Mouse (Mus musculus): Measurements from ENCODE around the gene Tmem270. TPM values are rescaled to one million over a fixed set of nuclear protein-coding genes. Genes with fewer than 3 reads are reported as not detected.

Tmem270 gene
- polyA plus RNA-seq, 1 experiment from 2014 or later = not detected

DNA sequence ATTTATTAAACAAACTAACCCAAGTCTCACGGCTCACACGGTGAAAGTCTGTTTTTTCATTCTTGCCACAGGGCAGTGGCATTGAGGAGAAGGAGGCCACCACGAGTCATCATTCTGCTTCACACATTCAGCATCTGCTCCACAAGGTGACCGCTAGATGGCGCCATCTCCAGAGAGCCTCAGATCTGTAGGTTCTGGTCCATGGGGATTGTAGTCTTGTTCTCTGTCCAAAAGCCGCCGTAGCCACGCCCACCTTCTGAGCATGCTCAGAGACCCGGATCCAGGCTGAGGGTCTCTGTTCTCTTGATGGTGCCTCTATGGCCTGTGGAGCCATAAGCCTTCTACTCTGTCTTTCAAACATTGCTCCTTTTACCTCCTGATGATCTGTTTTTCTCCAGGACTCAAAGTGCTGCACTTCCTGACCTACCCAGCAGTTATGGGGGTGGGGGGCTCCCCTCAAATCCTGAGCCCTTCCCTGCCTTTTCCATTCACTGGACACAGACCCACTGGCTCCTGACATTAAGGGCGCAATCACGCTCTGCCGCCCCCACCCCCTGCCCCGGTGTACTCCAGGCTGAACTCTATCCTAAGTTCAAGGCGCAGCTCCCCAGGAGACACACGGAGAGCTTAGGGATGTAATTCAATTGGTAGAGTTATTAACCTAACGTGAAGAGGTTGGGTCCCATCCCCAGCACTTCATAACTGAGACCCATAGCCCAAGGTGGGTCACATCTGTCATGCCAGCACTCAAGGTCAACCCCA, 11.7 kb upstream of the Tmem270 start:
- Histone ChIP-seq H3K9ac (ENCODE audit: low read depth, low read length) (no peak overlapping the region), H3K9me3 (ENCODE audit: control insufficient read depth, low read length) (0 out of 2 replicates have a peak, but pooled peaks cover 3% of the 10 kb centered on the region), H3K36me3 (ENCODE audit: control insufficient read depth, insufficient read depth, low read length) (no peaks in the 10 kb centered on the region), H3K4me3 (ENCODE audit: low read length) (no peak overlapping the region), H3K27ac (ENCODE audit: low read depth, low read length) (no peak overlapping the region), H3K4me1 (ENCODE audit: control insufficient read depth, insufficient read depth, low read length) (no peaks in the 10 kb centered on the region), H3K4me2 (replicated peaks; ENCODE audit: low read depth, low read length) (no peak overlapping the region), H3K27me3 (ENCODE audit: control insufficient read depth, insufficient read depth, low read length) (no peaks in the 10 kb centered on the region)
- WGBS = 45% methylated on average over 16 of the region's 16 CpGs
- no peak for ATAC-seq (ENCODE audit: low FRiP score, low TSS enrichment)

GRCm38 (mm10) chr5:134915311-134915710, 8.8 kb upstream of the Tmem270 start, which contains the start of gene Cldn13:
Gene Cldn13, minus strand, starts transcription at chr5:134915526.
- ATAC-seq (ENCODE audit: low FRiP score, low TSS enrichment) = no peak
- no peak within 1 kb of the TSS for H3K4me3 ChIP-seq (ENCODE audit: low read length)
- 79% methylated on average over 8 of the region's 8 CpGs for WGBS

DNA sequence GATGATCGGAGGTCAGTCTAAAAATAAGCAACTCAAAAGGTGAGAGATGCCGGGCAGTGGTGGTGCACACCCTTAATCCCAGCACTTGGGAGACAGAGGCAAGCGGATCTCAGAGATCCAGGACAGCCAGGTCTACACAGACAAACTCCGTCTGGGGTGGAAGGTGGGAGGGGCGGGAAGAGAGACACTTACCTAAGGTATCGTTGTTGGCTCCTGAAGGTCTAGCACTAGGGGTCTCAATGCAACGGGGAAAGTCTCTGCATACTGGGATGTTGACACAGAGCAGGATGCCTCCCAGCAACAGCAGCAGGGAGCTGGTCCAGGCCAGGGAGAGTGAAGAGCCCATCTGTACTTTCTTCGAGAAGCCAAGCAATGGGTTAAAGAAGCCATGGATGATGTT, 8.0 kb upstream of the Tmem270 start:
- ATAC-seq (ENCODE audit: low FRiP score, low TSS enrichment) = no peak
- no peak overlapping the region for H3K27ac ChIP-seq (ENCODE audit: low read depth, low read length)
- H3K9ac ChIP-seq (ENCODE audit: low read depth, low read length) = no peak overlapping the region
- 81% methylated on average over 8 of the region's 8 CpGs for WGBS
- H3K4me2 ChIP-seq (replicated peaks; ENCODE audit: low read depth, low read length) = no peak overlapping the region
- H3K9me3 ChIP-seq (ENCODE audit: control insufficient read depth, low read length) = 0 out of 2 replicates have a peak, but pooled peaks cover 3% of the 10 kb centered on the region
- H3K4me3 ChIP-seq (ENCODE audit: low read length) = no peak overlapping the region
- H3K4me1 ChIP-seq (ENCODE audit: control insufficient read depth, insufficient read depth, low read length) = no peaks in the 10 kb centered on the region
- no peaks in the 10 kb centered on the region for H3K27me3 ChIP-seq (ENCODE audit: control insufficient read depth, insufficient read depth, low read length)
- H3K36me3 ChIP-seq (ENCODE audit: control insufficient read depth, insufficient read depth, low read length) = no peaks in the 10 kb centered on the region

More at GRCm38 (mm10) chr5:134915311-134915710, 8.8 kb upstream of the Tmem270 start, which contains the start of gene Cldn13:
- H3K27me3 ChIP-seq (ENCODE audit: control insufficient read depth, insufficient read depth, low read length) = no peaks in the 10 kb centered on the region
- no peak within 1 kb of the TSS for H3K9ac ChIP-seq (ENCODE audit: low read depth, low read length)
- H3K4me2 ChIP-seq (replicated peaks; ENCODE audit: low read depth, low read length) = no peak within 1 kb of the TSS
- 0 out of 2 replicates have a peak, but pooled peaks cover 3% of the 10 kb centered on the region for H3K9me3 ChIP-seq (ENCODE audit: control insufficient read depth, low read length)
- no peak within 1 kb of the TSS for H3K27ac ChIP-seq (ENCODE audit: low read depth, low read length)
- H3K4me1 ChIP-seq (ENCODE audit: control insufficient read depth, insufficient read depth, low read length) = no peaks in the 10 kb centered on the region
- no peaks in the 10 kb centered on the region for H3K36me3 ChIP-seq (ENCODE audit: control insufficient read depth, insufficient read depth, low read length)

GRCm38 (mm10) chr5:134913753-134914152, 7.2 kb upstream of the Tmem270 start:
- ATAC-seq (ENCODE audit: low FRiP score, low TSS enrichment) = no peak
- no peak overlapping the region for H3K4me3 ChIP-seq (ENCODE audit: low read length)
- H3K27me3 ChIP-seq (ENCODE audit: control insufficient read depth, insufficient read depth, low read length) = no peaks in the 10 kb centered on the region
- H3K36me3 ChIP-seq (ENCODE audit: control insufficient read depth, insufficient read depth, low read length) = no peaks in the 10 kb centered on the region
- WGBS = 85% methylated on average over 4 of the region's 4 CpGs
- H3K4me1 ChIP-seq (ENCODE audit: control insufficient read depth, insufficient read depth, low read length) = no peaks in the 10 kb centered on the region
- no peak overlapping the region for H3K4me2 ChIP-seq (replicated peaks; ENCODE audit: low read depth, low read length)
- 0 out of 2 replicates have a peak, but pooled peaks cover 3% of the 10 kb centered on the region for H3K9me3 ChIP-seq (ENCODE audit: control insufficient read depth, low read length)
- no peak overlapping the region for H3K27ac ChIP-seq (ENCODE audit: low read depth, low read length)
- H3K9ac ChIP-seq (ENCODE audit: low read depth, low read length) = no peak overlapping the region

GRCm38 (mm10) chr5:134913352-134913751, 6.8 kb upstream of the Tmem270 start:
- no peak overlapping the region for H3K4me2 ChIP-seq (replicated peaks; ENCODE audit: low read depth, low read length)
- H3K4me1 ChIP-seq (ENCODE audit: control insufficient read depth, insufficient read depth, low read length) = no peaks in the 10 kb centered on the region
- no peak overlapping the region for H3K9ac ChIP-seq (ENCODE audit: low read depth, low read length)
- H3K27me3 ChIP-seq (ENCODE audit: control insufficient read depth, insufficient read depth, low read length) = no peaks in the 10 kb centered on the region
- H3K9me3 ChIP-seq (ENCODE audit: control insufficient read depth, low read length) = 0 out of 2 replicates have a peak, but pooled peaks cover 3% of the 10 kb centered on the region
- 75% methylated on average over 3 of the region's 3 CpGs for WGBS
- ATAC-seq (ENCODE audit: low FRiP score, low TSS enrichment) = no peak
- no peak overlapping the region for H3K27ac ChIP-seq (ENCODE audit: low read depth, low read length)
- H3K4me3 ChIP-seq (ENCODE audit: low read length) = no peak overlapping the region
- H3K36me3 ChIP-seq (ENCODE audit: control insufficient read depth, insufficient read depth, low read length) = no peaks in the 10 kb centered on the region

GRCm38 (mm10) chr5:134911901-134912300, 5.4 kb upstream of the Tmem270 start:
- no peak for ATAC-seq (ENCODE audit: low FRiP score, low TSS enrichment)

GRCm38 (mm10) chr5:134907135-134907534, 602 bp upstream of the Tmem270 start:
- Histone ChIP-seq H3K9ac (ENCODE audit: low read depth, low read length) (no peak overlapping the region), H3K4me3 (ENCODE audit: low read length) (no peak overlapping the region), H3K36me3 (ENCODE audit: control insufficient read depth, insufficient read depth, low read length) (no peaks in the 10 kb centered on the region), H3K4me1 (ENCODE audit: control insufficient read depth, insufficient read depth, low read length) (no peaks in the 10 kb centered on the region), H3K27me3 (ENCODE audit: control insufficient read depth, insufficient read depth, low read length) (no peaks in the 10 kb centered on the region), H3K9me3 (ENCODE audit: control insufficient read depth, low read length) (no peaks in the 10 kb centered on the region), H3K4me2 (replicated peaks; ENCODE audit: low read depth, low read length) (no peak overlapping the region), H3K27ac (ENCODE audit: low read depth, low read length) (no peak overlapping the region)
- ATAC-seq (ENCODE audit: low FRiP score, low TSS enrichment) = peak; percentile 86
- 2% methylated on average over 13 of the region's 13 CpGs for WGBS

More at GRCm38 (mm10) chr5:134911901-134912300, 5.4 kb upstream of the Tmem270 start:
- Histone ChIP-seq H3K9ac (ENCODE audit: low read depth, low read length) (no peak overlapping the region), H3K4me1 (ENCODE audit: control insufficient read depth, insufficient read depth, low read length) (no peaks in the 10 kb centered on the region), H3K9me3 (ENCODE audit: control insufficient read depth, low read length) (no peaks in the 10 kb centered on the region), H3K36me3 (ENCODE audit: control insufficient read depth, insufficient read depth, low read length) (no peaks in the 10 kb centered on the region), H3K27me3 (ENCODE audit: control insufficient read depth, insufficient read depth, low read length) (no peaks in the 10 kb centered on the region), H3K4me3 (ENCODE audit: low read length) (no peak overlapping the region), H3K4me2 (replicated peaks; ENCODE audit: low read depth, low read length) (no peak overlapping the region), H3K27ac (ENCODE audit: low read depth, low read length) (no peak overlapping the region)
- WGBS = 93% methylated on average over 2 of the region's 2 CpGs

DNA sequence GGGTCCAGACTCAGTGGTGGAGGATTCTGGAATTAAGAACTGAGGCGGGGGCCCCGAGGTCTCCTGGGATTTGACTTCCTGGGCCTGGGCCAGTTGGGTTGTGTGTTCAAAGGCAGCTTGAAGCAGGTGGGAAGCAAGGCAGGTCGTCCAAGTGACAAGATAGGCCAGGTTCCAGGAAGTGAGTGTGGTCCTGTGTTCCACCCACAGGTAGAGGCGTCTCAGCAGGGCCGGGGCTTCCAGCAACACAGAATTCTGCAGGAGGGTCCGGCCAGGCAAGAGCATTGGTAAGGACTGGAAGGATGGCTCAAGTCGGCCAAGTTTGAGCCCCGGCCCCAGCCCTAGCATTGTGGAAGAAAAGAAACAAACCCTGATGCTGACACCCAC, 4.9 kb downstream of the Tmem270 start:
- 75% methylated on average over 8 of the region's 8 CpGs for WGBS
- Histone ChIP-seq H3K27me3 (ENCODE audit: control insufficient read depth, insufficient read depth, low read length) (no peaks in the 10 kb centered on the region), H3K4me2 (replicated peaks; ENCODE audit: low read depth, low read length) (no peak overlapping the region), H3K27ac (ENCODE audit: low read depth, low read length) (no peak overlapping the region), H3K36me3 (ENCODE audit: control insufficient read depth, insufficient read depth, low read length) (no peaks in the 10 kb centered on the region), H3K9ac (ENCODE audit: low read depth, low read length) (no peak overlapping the region), H3K9me3 (ENCODE audit: control insufficient read depth, low read length) (no peaks in the 10 kb centered on the region), H3K4me3 (ENCODE audit: low read length) (no peak overlapping the region), H3K4me1 (ENCODE audit: control insufficient read depth, insufficient read depth, low read length) (0 out of 2 replicates have a peak, but pooled peaks cover 3% of the 10 kb centered on the region)
- ATAC-seq (ENCODE audit: low FRiP score, low TSS enrichment) = no peak

DNA sequence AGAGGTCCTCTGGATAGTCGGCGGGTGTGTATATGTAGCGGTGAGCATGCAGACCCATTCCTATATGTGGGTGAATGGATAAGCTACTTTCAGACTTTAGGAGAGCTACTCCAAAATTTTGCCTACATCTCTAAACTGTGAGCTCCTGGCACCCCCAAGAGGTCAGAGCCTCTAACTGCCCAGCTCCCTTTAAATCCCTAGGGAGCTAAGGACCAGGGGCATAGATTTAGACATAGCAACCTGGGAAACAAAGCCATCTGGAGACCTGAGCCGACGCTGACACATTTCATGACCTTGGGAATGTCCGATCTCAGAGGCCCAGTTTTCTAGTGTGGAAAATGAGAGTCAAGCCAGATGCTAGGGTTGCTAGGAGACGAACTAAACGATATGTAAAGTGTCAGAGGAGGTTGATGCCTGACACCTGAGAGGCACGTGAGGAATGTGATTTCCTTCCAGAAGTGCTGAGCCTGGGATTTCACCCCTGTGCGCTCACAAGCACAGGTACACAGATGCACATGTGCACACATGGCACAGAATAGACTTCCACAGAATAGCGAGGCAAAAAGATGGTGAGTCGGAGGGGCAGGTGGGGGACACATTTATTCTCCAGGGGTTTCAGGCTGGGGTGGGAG, 5.4 kb downstream of the Tmem270 start:
- H3K9ac ChIP-seq (ENCODE audit: low read depth, low read length) = no peak overlapping the region
- 40% methylated on average over 12 of the region's 12 CpGs for WGBS
- H3K4me3 ChIP-seq (ENCODE audit: low read length) = no peak overlapping the region

More for the DNA sequence above, 5.4 kb downstream of the Tmem270 start:
- Histone ChIP-seq H3K4me2 (replicated peaks; ENCODE audit: low read depth, low read length) (no peak overlapping the region), H3K27ac (ENCODE audit: low read depth, low read length) (no peak overlapping the region), H3K27me3 (ENCODE audit: control insufficient read depth, insufficient read depth, low read length) (no peaks in the 10 kb centered on the region), H3K36me3 (ENCODE audit: control insufficient read depth, insufficient read depth, low read length) (no peaks in the 10 kb centered on the region), H3K4me1 (ENCODE audit: control insufficient read depth, insufficient read depth, low read length) (0 out of 2 replicates have a peak, but pooled peaks cover 3% of the 10 kb centered on the region), H3K9me3 (ENCODE audit: control insufficient read depth, low read length) (no peaks in the 10 kb centered on the region)
- peak; percentile 64; the same call in 1 of the 2 replicates for ATAC-seq (ENCODE audit: low FRiP score, low TSS enrichment)
